ENCODE assay signal across 8 mouse cellular contexts in genomic region chr7:79920344-79920983, GRCm38 (mm10). TPM values are rescaled to one million over a fixed set of nuclear protein-coding genes. Genes with fewer than 3 reads are reported as not detected.
DNase-seq lines count a peak whose midpoint lies in the region; ATAC-seq lines count a peak whose summit lies in the region.

TSS of gene Ap3s2 (minus strand) at chr7:79920649.

- no peaks in the 10 kb centered on the region for H3K9me3 ChIP-seq in hindbrain, embryonic 16.5 days (ENCODE audit: control insufficient read depth, low read length)

- peak within 1 kb of the TSS; percentile 86 for H3K9ac ChIP-seq in hindbrain, embryonic 16.5 days (ENCODE audit: low read depth, low read length)

- no peaks in the 10 kb centered on the region for H3K36me3 ChIP-seq in hindbrain, embryonic 16.5 days (ENCODE audit: control insufficient read depth, insufficient read depth, low read length)
- H3K36me3 ChIP-seq in macrophage (ENCODE audit: inconsistent target), result peaks cover 5% of the 10 kb centered on the region; the same call in 1 of the 2 replicates

- H3K79me2 ChIP-seq in macrophage (ENCODE audit: inconsistent target), result peaks cover 36% of the 10 kb centered on the region

- peaks cover 12% of the 10 kb centered on the region for H3K4me1 ChIP-seq in hindbrain, embryonic 16.5 days (ENCODE audit: control insufficient read depth, insufficient read depth, low read depth, low read length)

- H3K4me3 ChIP-seq in hindbrain, embryonic 16.5 days (ENCODE audit: low read length), result peak within 1 kb of the TSS; percentile 91
- H3K4me3 ChIP-seq in macrophage (ENCODE audit: inconsistent target), result peak within 1 kb of the TSS; percentile 84

- H3K27ac ChIP-seq in hindbrain, embryonic 16.5 days (ENCODE audit: low read depth, low read length), result peak within 1 kb of the TSS; percentile 91
- H3K27ac ChIP-seq in macrophage, result peak within 1 kb of the TSS; percentile 44

- peak; percentile 76 for DNase-seq in WW6 (ENCODE audit: low read depth, low spot score)
- peak; percentile 71 to 89 for DNase-seq in cerebellum, postnatal 4 days (ENCODE audit: low spot score in 2 of 2)
- peak; percentile 89 for DNase-seq in gastrocnemius, adult 18-20 months (ENCODE audit: low spot score)
- DNase-seq in left cerebral cortex, adult 18-20 months (ENCODE audit: low spot score in 2 of 2), result peak; percentile 89 to 90
- DNase-seq in right cerebral cortex, adult 18-20 months, result peak; percentile 91
- DNase-seq in urinary bladder, postnatal 10 days (ENCODE audit: low spot score), result peak; percentile 38

- peak; percentile 98 for ATAC-seq in hindbrain, embryonic 16.5 days

- H3K4me2 ChIP-seq in hindbrain, embryonic 16.5 days (ENCODE audit: low read length), result peak within 1 kb of the TSS; percentile 64

- no peaks in the 10 kb centered on the region for H3K27me3 ChIP-seq in hindbrain, embryonic 16.5 days (replicated peaks; ENCODE audit: control insufficient read depth, insufficient read depth, low read length)

- 1% methylated on average over 34 of the region's 34 CpGs for WGBS in hindbrain, embryonic 16.5 days
- under 1% methylated on average over 34 of the region's 34 CpGs for WGBS in macrophage (ENCODE audit: missing documents)

RNA-seq across cellular contexts. Expression of gene Ap3s2, which starts in this region (rescaled TPM):
- 10 to 100 TPM; 17.1 to 24.9 TPM for total RNA-seq in gastrocnemius, adult 18-20 months (2021)
- polyA plus RNA-seq in hindbrain, embryonic 16.5 days (2015; fragmentation: Nextera tagmentation; extraction: Ambion mirVana), result 37.9 and 48.2 TPM in 2 replicates
- 10 to 100 TPM; 36.3 to 47.4 TPM for total RNA-seq in left cerebral cortex, adult 18-20 months (2021)
- total RNA-seq in macrophage (2018; cell fraction: chromatin; rRNA removed), result 10 to 100 TPM in 6 of 26 experiments, 1 to 10 TPM in 19, under 1 TPM in 1; 1.00 to 13.0 (median 6.4) TPM
- total RNA-seq in macrophage (2018; cell fraction: cytosol; rRNA removed), result 10 to 100 TPM in 22 of 26 experiments, 1 to 10 TPM in 4; 7.9 to 14.4 (median 12.3) TPM
- 10 to 100 TPM in 11 of 26 experiments, 1 to 10 TPM in 15; 3.5 to 19.3 (median 8.0) TPM for total RNA-seq in macrophage (2018; cell fraction: nucleus; rRNA removed)
- polyA plus RNA-seq in macrophage (2018), result 9.2 to 13.3 TPM (median 12.1 TPM) in 3 replicates

Comparison
In these comparisons a context has a peak if more than half of its experiments do, and no peak if none do; other contexts are left out.
1. Peak in every context shown above with its lines: DNase-seq, ATAC-seq, H3K4me3 ChIP-seq and H3K27ac ChIP-seq.
2. DNase-seq: peak in every context shown above with its lines; median percentile 91 in right cerebral cortex, adult 18-20 months; 90 in left cerebral cortex, adult 18-20 months; 89 in gastrocnemius, adult 18-20 months; 80 in cerebellum, postnatal 4 days; 76 in WW6; 38 in urinary bladder, postnatal 10 days.